Mouse (Mus musculus) midbrain, embryonic 12.5 days (tissue): Measurements from ENCODE around the gene Lrrc71. TPM values are rescaled to one million over a fixed set of nuclear protein-coding genes. Genes with fewer than 3 reads are reported as not detected.
A peak's percentile ranks its signal among the peaks of the same experiment; 100 is the strongest.

Source experiments
- ATAC-seq: fragments of 200-750 bp; cut with Nextera tagmentation; 2 replicates; pipeline ENCODE4 v1.8.0; 2017; ENCODE audit warnings: low read depth, moderate TSS enrichment, moderate library complexity; ENCODE audit not compliant: low FRiP score
- H3K27ac ChIP-seq: fragments of 300-500 bp; sonication (generic); replicated peaks from 2 replicates; pipeline ENCODE4 v1.5.1; 2016; ENCODE audit warnings: mild to moderate bottlenecking
- H3K27me3 ChIP-seq: fragments of 300-500 bp; sonication (generic); 2 replicates; pipeline ENCODE4 v1.6.1; 2016; ENCODE audit warnings: mild to moderate bottlenecking
- H3K36me3 ChIP-seq: fragments of 300-500 bp; sonication (generic); 2 replicates; pipeline ENCODE4 v1.6.1; 2016
- H3K4me1 ChIP-seq: fragments of 300-500 bp; sonication (generic); 2 replicates; pipeline ENCODE4 v1.6.1; 2016
- H3K4me2 ChIP-seq: fragments of 300-500 bp; sonication (generic); replicated peaks from 2 replicates; pipeline ENCODE4 v1.6.1; 2016; ENCODE audit warnings: mild to moderate bottlenecking, moderate library complexity
- H3K4me3 ChIP-seq: fragments of 300-500 bp; sonication (generic); 2 replicates; pipeline ENCODE4 v1.5.1; 2016; ENCODE audit warnings: mild to moderate bottlenecking
- H3K9ac ChIP-seq: fragments of 300-500 bp; sonication (generic); replicated peaks from 2 replicates; pipeline ENCODE4 v1.6.1; 2016; ENCODE audit warnings: mild to moderate bottlenecking, moderate library complexity
- H3K9me3 ChIP-seq: fragments of 300-500 bp; sonication (generic); 2 replicates; pipeline ENCODE4 v1.6.1; 2016; ENCODE audit warnings: mild to moderate bottlenecking
- WGBS: fragments of 180-500 bp; shearing (Covaris S2); methylation state at CpG from one replicate; pipeline ENCODE4 v1.1.7; 2016; 5-methylcytosine and 5-hydroxymethylcytosine counted together
- polyA plus RNA-seq: library from polyadenylated mRNA; unstranded; fragments of >200 nt; fragmentation: Nextera tagmentation; extraction: Ambion mirVana; gene quantifications from 2 replicates; pipeline ENCODE4 v1.2.1, GENCODE M21; 2016

Gene Lrrc71
- polyA plus RNA-seq, result 0.62 and 0.73 TPM in 2 replicates

- Histone ChIP-seq H3K4me3 (no peak within 1 kb of the TSS), H3K36me3 (no peaks in the 10 kb centered on the region), H3K27me3 (peaks cover 11% of the 10 kb centered on the region), H3K27ac (no peak within 1 kb of the TSS), H3K9me3 (no peaks in the 10 kb centered on the region), H3K4me1 (peaks cover 9% of the 10 kb centered on the region), H3K9ac (no peak within 1 kb of the TSS), H3K4me2 (no peak within 1 kb of the TSS)
- ATAC-seq, result no peak
- 48% methylated on average over 13 of the region's 13 CpGs for WGBS
These were observed at the start of gene Lrrc71 for GRCm38 (mm10) chr3:87748431-87748830. Gene Lrrc71, minus strand, starts transcription at chr3:87748625.

GRCm38 (mm10) chr3:87796736-87797334, 48.4 kb upstream of the Lrrc71 start, which contains the start of gene Insrr:
Gene Insrr, plus strand, starts transcription at chr3:87796951.
- H3K4me2 ChIP-seq, result peak within 1 kb of the TSS; percentile 54
- WGBS, result 1% methylated on average over 29 of the region's 29 CpGs

GRCm38 (mm10) chr3:87795336-87796277, 47.2 kb upstream of the Lrrc71 start:
- Histone ChIP-seq H3K4me1 (peaks cover 35% of the 10 kb centered on the region), H3K4me3 (peak overlapping the region; percentile 37), H3K27ac (no peak overlapping the region), H3K9me3 (no peaks in the 10 kb centered on the region), H3K9ac (peak overlapping the region; percentile 46; the same call in 1 of the 2 replicates), H3K27me3 (peaks cover 100% of the 10 kb centered on the region), H3K4me2 (peak overlapping the region; percentile 49), H3K36me3 (no peaks in the 10 kb centered on the region)
- WGBS, result 14% methylated on average over 33 of the region's 33 CpGs
- ATAC-seq, result no peak; the same call in 1 of the 2 replicates

More at GRCm38 (mm10) chr3:87796736-87797334, 48.4 kb upstream of the Lrrc71 start, which contains the start of gene Insrr:
- peak within 1 kb of the TSS; percentile 43; the same call in 1 of the 2 replicates for H3K9ac ChIP-seq
- H3K27ac ChIP-seq, result no peak within 1 kb of the TSS
- H3K4me3 ChIP-seq, result peak within 1 kb of the TSS; percentile 33
- H3K4me1 ChIP-seq, result peaks cover 35% of the 10 kb centered on the region
- H3K9me3 ChIP-seq, result no peaks in the 10 kb centered on the region
- no peak for ATAC-seq
- H3K36me3 ChIP-seq, result no peaks in the 10 kb centered on the region
- peaks cover 100% of the 10 kb centered on the region for H3K27me3 ChIP-seq

GRCm38 (mm10) chr3:87794922-87795325, 46.5 kb upstream of the Lrrc71 start, which contains the start of gene Ntrk1:
Gene Ntrk1, minus strand, starts transcription at chr3:87795162.
- under 1% methylated on average over 47 of the region's 47 CpGs for WGBS
- H3K4me1 ChIP-seq, result peaks cover 38% of the 10 kb centered on the region
- peak within 1 kb of the TSS; percentile 49 for H3K4me2 ChIP-seq
- peak; percentile 41; the same call in 1 of the 2 replicates for ATAC-seq
- H3K9ac ChIP-seq, result peak within 1 kb of the TSS; percentile 46; the same call in 1 of the 2 replicates
- peak within 1 kb of the TSS; percentile 37 for H3K4me3 ChIP-seq
- H3K27me3 ChIP-seq, result peaks cover 97% of the 10 kb centered on the region
- no peaks in the 10 kb centered on the region for H3K36me3 ChIP-seq
- no peaks in the 10 kb centered on the region for H3K9me3 ChIP-seq
- H3K27ac ChIP-seq, result no peak within 1 kb of the TSS

- WGBS, result 20% methylated on average over 5 of the region's 5 CpGs
- H3K4me3 ChIP-seq, result no peak overlapping the region
- no peaks in the 10 kb centered on the region for H3K36me3 ChIP-seq
- peaks cover 14% of the 10 kb centered on the region for H3K4me1 ChIP-seq
- H3K27me3 ChIP-seq, result peaks cover 62% of the 10 kb centered on the region
- H3K9ac ChIP-seq, result no peak overlapping the region
- no peak for ATAC-seq
- no peak overlapping the region for H3K27ac ChIP-seq
- H3K9me3 ChIP-seq, result no peaks in the 10 kb centered on the region
- no peak overlapping the region for H3K4me2 ChIP-seq
These were observed 41.3 kb upstream of the Lrrc71 start for GRCm38 (mm10) chr3:87789768-87790167.

- H3K27me3 ChIP-seq, result peaks cover 57% of the 10 kb centered on the region
- peaks cover 11% of the 10 kb centered on the region for H3K4me1 ChIP-seq
- H3K36me3 ChIP-seq, result no peaks in the 10 kb centered on the region
- H3K4me2 ChIP-seq, result no peak overlapping the region
- WGBS, result 43% methylated on average over 1 of the region's 1 CpGs
- ATAC-seq, result no peak
- H3K9ac ChIP-seq, result no peak overlapping the region
- H3K9me3 ChIP-seq, result no peaks in the 10 kb centered on the region
- no peak overlapping the region for H3K4me3 ChIP-seq
- H3K27ac ChIP-seq, result no peak overlapping the region
These were observed 40.8 kb upstream of the Lrrc71 start for GRCm38 (mm10) chr3:87789248-87789647.

GRCm38 (mm10) chr3:87785626-87786214, 37.3 kb upstream of the Lrrc71 start:
- Histone ChIP-seq H3K9ac (no peak overlapping the region), H3K4me3 (no peak overlapping the region), H3K27me3 (peaks cover 22% of the 10 kb centered on the region), H3K4me1 (peaks cover 11% of the 10 kb centered on the region), H3K27ac (no peak overlapping the region), H3K9me3 (no peaks in the 10 kb centered on the region), H3K36me3 (no peaks in the 10 kb centered on the region), H3K4me2 (no peak overlapping the region)
- ATAC-seq, result no peak
- WGBS, result 65% methylated on average over 6 of the region's 6 CpGs

GRCm38 (mm10) chr3:87785156-87785555, 36.7 kb upstream of the Lrrc71 start:
- H3K27ac ChIP-seq, result no peak overlapping the region
- no peak for ATAC-seq
- 83% methylated on average over 5 of the region's 5 CpGs for WGBS

GRCm38 (mm10) chr3:87783282-87784023, 35.0 kb upstream of the Lrrc71 start:
- Histone ChIP-seq H3K4me1 (peaks cover 10% of the 10 kb centered on the region; the same call in 1 of the 2 replicates), H3K27ac (no peak overlapping the region), H3K9ac (no peak overlapping the region), H3K4me3 (no peak overlapping the region), H3K27me3 (peaks cover 21% of the 10 kb centered on the region), H3K4me2 (no peak overlapping the region), H3K9me3 (no peaks in the 10 kb centered on the region), H3K36me3 (no peaks in the 10 kb centered on the region)
- ATAC-seq, result no peak
- 85% methylated on average over 25 of the region's 25 CpGs for WGBS

More at GRCm38 (mm10) chr3:87785156-87785555, 36.7 kb upstream of the Lrrc71 start:
- Histone ChIP-seq H3K4me3 (no peak overlapping the region), H3K27me3 (peaks cover 17% of the 10 kb centered on the region; the same call in 1 of the 2 replicates), H3K4me1 (peaks cover 10% of the 10 kb centered on the region), H3K36me3 (no peaks in the 10 kb centered on the region), H3K9ac (no peak overlapping the region), H3K9me3 (no peaks in the 10 kb centered on the region), H3K4me2 (no peak overlapping the region)

GRCm38 (mm10) chr3:87779086-87779485, 30.7 kb upstream of the Lrrc71 start:
- Histone ChIP-seq H3K4me3 (no peak overlapping the region), H3K27me3 (peaks cover 44% of the 10 kb centered on the region), H3K9me3 (no peaks in the 10 kb centered on the region), H3K27ac (0 out of 2 replicates have a peak overlapping the region, but pooled peaks have one; percentile 15), H3K36me3 (no peaks in the 10 kb centered on the region), H3K9ac (no peak overlapping the region), H3K4me1 (peaks cover 22% of the 10 kb centered on the region; the same call in 1 of the 2 replicates), H3K4me2 (0 out of 2 replicates have a peak overlapping the region, but pooled peaks have one; percentile 11)
- ATAC-seq, result peak; percentile 48; the same call in 1 of the 2 replicates
- 38% methylated on average over 2 of the region's 2 CpGs for WGBS

- H3K9ac ChIP-seq, result no peak overlapping the region
- H3K36me3 ChIP-seq, result no peaks in the 10 kb centered on the region
- ATAC-seq, result no peak
- peaks cover 22% of the 10 kb centered on the region; the same call in 1 of the 2 replicates for H3K4me1 ChIP-seq
- H3K4me3 ChIP-seq, result no peak overlapping the region
- H3K27ac ChIP-seq, result no peak overlapping the region
- no peak overlapping the region for H3K4me2 ChIP-seq
- peaks cover 47% of the 10 kb centered on the region for H3K27me3 ChIP-seq
- 56% methylated on average over 23 of the region's 23 CpGs for WGBS
- H3K9me3 ChIP-seq, result no peaks in the 10 kb centered on the region
These were observed 29.9 kb upstream of the Lrrc71 start for GRCm38 (mm10) chr3:87778283-87778682.
